Mouse (Mus musculus) urinary bladder, adult 18-20 months (tissue): ENCODE data around the gene Tubgcp2.

ENCODE experiments used
- DNase-seq, 2 experiments: peaks; one replicate each; pipeline ENCODE4 v3.0.0; 2022; ENCODE audit warnings: low spot score in 2 of 2, mixed read lengths in 2 of 2

Gene Tubgcp2

DNA sequence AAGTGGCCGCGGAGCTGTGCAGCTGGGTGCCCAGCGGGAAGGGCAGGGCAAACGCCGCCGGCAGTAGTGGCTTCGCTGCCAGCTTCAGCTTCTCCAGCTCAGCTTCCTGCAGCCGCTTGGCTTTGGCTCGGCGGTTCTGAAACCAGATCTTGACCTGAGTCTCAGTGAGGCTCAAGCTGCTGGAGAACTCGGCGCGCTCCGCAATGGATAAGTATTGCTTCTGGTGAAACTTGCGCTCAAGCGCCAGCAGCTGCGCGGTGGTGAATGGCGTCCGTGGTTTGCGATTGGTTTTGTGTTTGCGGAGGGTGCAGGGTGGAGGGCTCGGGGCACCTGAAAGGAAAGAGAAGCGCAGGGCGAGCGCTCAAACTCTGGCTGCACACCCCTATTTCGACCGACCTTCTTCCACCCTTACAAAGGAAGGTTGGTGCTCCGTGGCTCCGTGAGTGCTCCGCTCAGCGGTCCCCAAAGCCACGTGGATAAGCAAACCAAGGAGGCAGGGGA is 11.4 kb upstream of the Tubgcp2 start:
- DNase-seq, result peak in 1 of 2 experiments; percentile 42

DNA sequence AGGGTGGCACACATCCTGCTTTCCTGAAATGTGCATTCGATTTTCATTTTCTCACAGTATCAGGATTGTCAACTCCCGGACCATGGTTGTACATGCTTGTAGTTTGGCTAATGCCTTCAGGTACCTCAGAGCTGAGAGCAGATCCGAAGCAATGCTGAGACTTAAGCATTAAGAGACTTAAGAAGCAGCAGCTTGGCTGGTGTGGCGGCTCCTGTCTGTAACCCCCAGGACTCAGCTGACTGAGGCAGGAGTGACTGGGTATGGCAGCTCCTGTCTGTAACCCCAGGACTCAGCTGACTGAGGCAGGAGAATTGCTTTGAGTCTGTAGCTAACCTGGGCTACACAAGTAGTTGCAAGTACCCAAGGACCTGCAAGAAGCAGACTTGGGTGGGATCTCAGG is 9.1 kb upstream of the Tubgcp2 start:
- no peak for DNase-seq

GRCm38 (mm10) chr7:140042728-140043127 is 6.3 kb upstream of the Tubgcp2 start:
- no peak for DNase-seq

DNA sequence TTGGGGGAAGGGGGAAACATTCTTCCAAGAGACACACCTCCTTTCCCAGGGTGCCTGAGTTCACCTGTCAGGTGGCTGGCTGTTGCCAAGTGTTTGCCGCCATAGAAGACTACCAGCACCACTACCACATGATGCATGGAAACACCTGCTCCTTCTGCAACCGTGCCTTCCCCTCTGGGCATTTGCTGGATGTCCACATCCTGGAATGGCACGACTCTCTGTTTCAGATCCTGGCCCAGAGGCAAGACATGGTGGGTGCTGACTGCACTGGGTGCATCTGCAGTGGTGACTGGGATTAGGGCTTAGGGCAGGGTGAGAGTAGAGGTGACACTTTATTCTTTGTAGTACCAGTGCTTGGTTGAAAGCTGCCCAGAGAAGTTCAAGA is 694 bp upstream of the Tubgcp2 start:
- no peak for DNase-seq

GRCm38 (mm10) chr7:140035456-140035855 is 1.0 kb downstream of the Tubgcp2 start:
- DNase-seq, result no peak

DNA sequence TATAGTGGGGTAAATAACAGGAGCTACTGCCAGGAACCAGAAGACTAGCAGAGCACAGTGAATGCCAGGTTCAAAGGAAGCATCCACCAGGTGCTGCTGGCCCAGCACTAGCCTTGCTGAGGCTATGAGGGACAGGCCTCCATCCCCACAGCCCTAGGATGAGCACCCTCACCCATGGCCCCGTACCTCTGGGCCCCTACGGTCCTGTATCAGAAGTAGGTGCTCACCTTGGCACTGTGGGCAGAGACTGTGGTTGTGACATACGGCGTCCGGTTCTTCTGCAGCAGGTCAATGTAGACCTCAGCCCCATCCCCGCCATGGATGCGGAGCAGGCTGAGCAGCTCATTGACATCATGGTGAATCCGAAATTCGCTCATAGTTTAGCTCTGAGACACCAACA is 3.1 kb downstream of the Tubgcp2 start:
- no peak for DNase-seq

DNA sequence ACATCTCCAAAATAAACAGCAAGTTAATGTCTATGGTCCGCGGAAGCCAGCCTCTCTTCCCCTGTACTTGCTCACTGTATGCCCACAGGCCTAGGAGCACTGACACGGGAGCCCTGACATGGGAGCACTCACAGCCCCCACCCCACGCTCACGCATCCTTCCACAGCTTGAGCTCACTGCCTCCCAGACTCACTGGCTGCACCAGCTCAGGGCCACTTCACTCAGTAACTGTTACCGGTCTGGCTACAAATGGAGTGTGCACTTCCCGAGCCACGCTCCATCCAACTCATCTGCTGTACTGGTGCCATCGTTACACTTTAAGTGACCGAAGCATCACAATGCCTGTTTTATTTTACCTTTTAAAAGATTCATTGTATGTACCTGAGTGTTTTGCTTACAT is 4.1 kb downstream of the Tubgcp2 start:
- no peak for DNase-seq

DNA sequence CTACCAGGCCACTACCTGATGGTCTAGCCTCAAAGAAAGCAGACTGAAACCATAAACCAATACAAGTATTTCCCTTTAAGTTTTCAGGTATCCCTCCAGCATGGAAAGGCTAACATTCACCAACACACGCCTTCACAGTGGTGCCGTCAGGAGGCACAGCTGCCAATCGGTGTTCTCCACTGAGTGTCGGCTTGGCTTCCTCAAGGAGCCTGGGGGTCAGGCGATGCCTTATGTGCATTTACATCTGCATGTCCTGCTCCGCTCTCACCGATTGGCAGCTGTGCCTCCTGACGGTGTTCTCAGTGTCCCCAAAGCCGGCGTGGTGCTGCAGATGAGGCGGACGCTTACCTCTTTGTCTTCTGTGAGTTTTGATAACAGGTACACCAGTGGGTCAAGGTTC is 4.7 kb downstream of the Tubgcp2 start:
- DNase-seq, result no peak

DNA sequence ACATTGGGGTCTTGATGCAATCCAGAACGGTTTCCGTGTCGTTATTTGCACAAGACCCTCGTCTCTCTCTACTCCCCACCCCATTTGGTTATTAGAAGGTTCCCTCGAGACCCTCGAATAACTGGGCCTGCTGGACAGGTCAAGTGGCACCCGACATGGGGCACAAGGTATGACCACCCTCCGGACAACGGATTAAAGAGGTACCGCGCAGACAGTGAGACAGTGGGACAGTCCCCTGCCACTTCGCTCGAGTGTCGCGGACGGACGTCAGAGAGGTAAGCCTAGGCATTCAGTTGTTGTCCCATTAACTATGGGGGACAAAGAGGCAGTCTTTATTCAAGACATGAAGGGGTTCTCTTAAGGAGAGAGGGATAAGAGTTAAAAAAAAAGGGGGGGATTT is 25.1 kb downstream of the Tubgcp2 start:
- no peak for DNase-seq

GRCm38 (mm10) chr7:140007781-140008180 is 28.7 kb downstream of the Tubgcp2 start:
- DNase-seq, result no peak

DNA sequence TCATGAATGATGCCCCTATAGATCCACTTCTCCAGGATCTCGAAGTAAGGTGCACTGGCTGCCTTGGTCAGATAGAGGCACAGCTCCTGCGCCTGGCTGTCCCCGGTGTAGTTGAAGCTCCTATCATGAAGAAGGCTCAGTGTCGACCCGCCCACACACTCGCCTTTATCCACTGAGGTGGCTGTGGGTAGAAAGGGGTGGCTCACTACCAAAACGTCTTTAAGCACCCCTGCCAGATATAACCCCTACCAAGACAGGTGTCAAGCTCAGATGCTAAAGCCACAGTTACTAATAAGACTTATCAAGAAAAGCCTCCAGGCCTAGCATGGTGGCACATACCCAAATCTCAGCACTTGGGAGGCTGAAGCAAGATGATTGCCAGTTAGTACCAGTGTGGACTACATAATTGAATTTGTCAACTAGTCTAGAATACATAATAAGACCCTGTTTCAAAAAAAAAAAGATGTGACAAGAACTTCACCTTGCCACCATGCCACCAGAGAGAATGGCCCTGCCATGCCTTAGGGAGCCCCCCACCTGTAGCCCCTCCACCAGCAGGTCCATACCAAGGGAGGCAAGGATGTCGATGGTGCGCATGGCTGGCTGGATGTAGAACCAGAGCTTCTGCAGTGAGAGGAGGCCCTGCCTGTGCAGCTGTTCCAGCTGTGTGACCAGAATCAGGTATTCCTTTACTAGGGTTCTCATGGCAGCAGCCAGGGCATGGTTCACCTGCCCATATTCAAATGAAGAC is 29.4 kb downstream of the Tubgcp2 start:
- DNase-seq, result no peak

- no peak for DNase-seq
Observed at GRCm38 (mm10) chr7:140004666-140005065, 31.8 kb downstream of the Tubgcp2 start.

- DNase-seq, result peak in 1 of 2 experiments; percentile 60
Observed at GRCm38 (mm10) chr7:140001086-140001740, 35.3 kb downstream of the Tubgcp2 start.

DNA sequence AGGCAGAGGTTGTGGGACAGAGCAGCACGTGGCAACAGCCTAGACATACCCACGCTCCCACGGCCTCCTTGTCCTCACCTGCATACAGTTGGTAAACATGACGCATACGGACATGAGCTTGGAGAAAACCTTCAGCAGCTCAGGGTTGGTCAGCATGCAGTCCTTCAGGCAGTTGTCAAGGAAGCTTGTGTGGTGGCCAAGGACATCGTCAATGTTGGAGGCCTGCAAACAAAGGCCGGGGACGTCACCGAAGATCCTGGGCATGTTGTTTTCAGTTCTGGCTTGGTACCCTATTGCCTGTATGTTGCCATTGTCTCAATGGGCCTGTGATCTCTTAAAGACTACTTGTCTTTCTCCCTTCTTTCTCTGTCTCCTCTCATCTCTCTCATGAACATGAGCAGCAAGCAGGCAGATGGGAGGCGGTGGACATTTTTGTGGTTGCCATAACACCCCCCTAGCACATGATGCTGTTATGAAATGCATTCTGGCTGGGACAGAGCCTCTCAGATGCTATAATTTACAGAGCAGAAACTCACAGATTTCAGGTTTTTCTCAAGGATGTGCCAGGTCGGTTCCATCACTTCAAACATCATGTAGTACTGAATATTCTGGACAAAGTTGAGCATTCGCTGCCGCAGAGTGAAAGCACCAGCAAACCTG is 37.6 kb downstream of the Tubgcp2 start:
- DNase-seq, result peak in 1 of 2 experiments; percentile 0

DNA sequence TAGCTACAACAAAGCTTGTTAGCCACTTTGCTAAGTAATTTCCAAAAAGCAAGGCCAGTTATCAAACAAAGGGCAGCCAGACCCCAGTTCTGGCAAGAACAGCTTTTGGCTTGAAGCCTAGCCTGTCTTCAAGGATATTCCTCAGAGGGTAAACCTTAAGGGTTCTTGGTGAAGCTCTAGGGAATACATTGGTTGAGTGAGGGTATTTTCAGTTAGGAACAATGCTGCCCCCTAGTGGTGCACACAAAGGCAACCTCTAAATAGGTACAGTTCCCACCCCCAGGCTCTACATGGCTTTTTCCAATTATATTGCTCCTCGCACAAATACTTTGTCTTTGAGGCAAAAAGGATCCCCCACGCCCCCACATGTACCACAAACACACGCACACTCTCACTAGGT is 41.8 kb downstream of the Tubgcp2 start:
- peak; percentile 24 to 34 for DNase-seq

DNA sequence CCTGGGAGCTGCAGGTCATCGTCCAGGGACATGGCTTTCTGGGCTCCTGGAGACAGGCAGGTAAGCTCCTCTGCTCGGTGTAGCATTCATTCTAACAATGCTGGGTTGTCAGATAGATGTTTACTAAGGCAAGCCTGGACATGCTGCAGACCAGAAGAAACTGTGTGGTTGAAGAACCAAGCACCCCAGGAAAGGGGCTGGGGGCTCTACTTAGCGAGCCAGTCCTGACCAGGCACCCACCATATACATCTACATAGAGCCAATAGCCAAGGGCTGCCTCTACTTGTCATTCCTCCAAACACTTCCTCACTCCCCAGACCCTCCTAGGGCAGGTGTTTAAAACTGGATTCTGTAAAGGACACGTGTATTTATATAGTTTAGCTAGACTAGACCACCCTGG is 42.3 kb downstream of the Tubgcp2 start:
- no peak for DNase-seq

DNA sequence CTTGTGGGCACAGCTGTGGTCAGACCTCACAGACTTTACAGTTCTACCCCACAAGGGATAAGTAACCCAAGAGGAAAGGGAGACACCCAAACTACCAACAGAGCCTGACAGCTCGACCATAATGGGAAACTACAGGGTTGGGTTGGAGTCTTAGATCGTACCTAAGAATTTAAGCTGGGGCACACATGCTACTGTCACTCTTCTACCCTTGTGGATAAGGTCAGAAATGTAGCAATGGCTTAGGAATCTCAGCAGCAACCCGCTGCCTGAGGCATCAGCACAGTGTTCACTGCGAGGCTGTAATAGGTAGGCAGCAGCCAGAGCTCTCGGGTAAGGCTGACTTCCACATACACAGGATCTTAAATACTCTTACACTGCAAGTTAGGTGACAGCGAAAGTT is 42.9 kb downstream of the Tubgcp2 start:
- DNase-seq, result no peak

- no peak for DNase-seq
Observed at GRCm38 (mm10) chr7:139992406-139992805, 44.1 kb downstream of the Tubgcp2 start, which contains the start of gene Adam8. Adam8 (minus strand) TSS chr7:139992562.

DNA sequence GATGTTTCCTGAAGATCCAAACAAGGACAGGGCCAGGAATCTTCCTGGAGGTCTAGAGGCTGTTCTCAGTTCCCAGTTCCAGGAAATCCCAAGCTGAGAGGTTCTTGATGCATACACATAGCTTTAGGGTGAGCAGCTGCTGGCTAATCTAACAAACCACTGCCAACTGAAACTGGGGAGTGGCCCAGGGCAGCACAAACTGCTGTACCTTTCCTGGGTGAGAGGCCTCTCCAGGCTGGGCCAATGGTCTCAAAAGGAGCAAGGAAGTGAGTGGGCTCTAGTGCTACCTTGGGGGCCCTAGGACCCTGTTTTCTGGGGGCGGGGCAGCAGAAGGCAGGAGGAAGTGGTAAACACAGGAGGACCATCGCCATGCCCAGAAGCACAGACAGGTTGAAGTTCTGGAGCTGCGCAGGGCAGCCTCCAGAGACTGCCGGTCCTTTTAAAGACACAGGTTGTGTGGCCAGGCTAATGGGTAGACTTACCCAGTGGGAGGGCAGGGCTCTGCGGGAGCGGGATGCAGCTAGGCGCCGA is 45.5 kb downstream of the Tubgcp2 start:
- DNase-seq, result no peak

- DNase-seq, result no peak
Observed at GRCm38 (mm10) chr7:139988272-139988671, 48.2 kb downstream of the Tubgcp2 start.

- no peak for DNase-seq
Observed at GRCm38 (mm10) chr7:139984505-139984904, 52.0 kb downstream of the Tubgcp2 start.

DNA sequence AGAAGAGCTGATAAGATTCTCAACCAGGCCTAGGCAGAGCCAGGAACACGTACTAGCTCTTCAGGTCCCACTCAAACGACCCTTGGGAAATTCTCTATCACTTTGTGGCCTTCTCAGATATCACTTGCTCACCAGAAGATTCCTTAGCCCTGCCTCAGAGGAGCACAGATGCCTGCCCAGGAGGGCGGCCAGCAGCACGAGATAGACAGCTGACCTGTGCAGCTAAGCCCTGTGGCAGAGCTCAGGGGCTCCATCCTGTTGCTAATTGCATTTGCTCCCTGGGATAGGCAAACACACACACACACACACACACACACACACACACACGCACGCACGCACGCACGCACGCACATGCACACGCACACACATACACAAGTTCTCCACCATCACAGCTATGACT is 54.4 kb downstream of the Tubgcp2 start:
- no peak for DNase-seq
